Mouse (Mus musculus) R1 (cell line): ENCODE results near the gene Mia2.

Source experiments
- DNase-seq: peaks from one replicate; pipeline ENCODE4 v3.0.0-alpha.2; 2018; ENCODE audit warnings: low read depth, low spot score

Gene Mia2

GRCm38 (mm10) chr12:59162797-59163196 is 67.2 kb downstream of the Mia2 start:
- DNase-seq = no peak

- no peak for DNase-seq
These were observed 68.9 kb downstream of the Mia2 start for GRCm38 (mm10) chr12:59164522-59164921.

DNA sequence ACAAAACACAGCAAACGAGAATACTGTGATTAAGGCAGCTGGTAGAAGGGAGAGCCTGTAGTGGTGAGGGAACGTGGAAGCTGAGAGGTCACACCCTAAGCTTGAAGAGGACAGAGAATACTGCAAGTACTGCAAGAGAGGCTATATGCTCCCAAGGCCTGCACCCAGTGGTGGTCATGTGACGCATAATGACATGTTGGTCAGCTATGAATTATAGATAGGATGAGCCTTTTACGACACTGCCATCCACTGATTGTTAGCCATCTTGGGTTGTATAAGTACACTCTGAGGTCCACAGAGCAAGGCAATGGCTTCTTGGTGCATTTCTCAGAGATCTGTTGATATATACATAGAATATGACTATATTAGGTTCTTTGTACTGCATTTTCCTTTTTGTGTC is 71.0 kb downstream of the Mia2 start:
- DNase-seq = no peak

DNA sequence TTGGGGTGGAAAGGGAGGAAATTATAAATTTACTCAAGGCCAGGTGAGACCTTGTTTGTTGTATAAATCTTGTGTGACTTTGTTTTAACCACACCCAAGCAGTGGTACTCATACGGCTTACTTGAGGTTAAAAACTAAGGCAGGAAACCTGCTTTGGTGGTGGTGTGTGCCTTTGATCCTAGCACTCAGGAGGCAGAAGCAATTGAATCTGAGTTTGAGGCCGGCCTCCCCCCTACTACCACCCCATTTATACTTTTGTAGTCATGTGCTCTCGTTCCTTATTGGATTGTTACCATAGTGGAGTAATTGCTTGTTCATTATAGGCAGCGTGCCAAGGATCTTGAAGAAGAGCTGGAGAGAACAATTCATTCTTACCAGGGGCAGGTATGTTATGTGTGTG is 74.3 kb downstream of the Mia2 start:
- no peak for DNase-seq

GRCm38 (mm10) chr12:59177814-59178213 is 82.2 kb downstream of the Mia2 start:
- DNase-seq = no peak

DNA sequence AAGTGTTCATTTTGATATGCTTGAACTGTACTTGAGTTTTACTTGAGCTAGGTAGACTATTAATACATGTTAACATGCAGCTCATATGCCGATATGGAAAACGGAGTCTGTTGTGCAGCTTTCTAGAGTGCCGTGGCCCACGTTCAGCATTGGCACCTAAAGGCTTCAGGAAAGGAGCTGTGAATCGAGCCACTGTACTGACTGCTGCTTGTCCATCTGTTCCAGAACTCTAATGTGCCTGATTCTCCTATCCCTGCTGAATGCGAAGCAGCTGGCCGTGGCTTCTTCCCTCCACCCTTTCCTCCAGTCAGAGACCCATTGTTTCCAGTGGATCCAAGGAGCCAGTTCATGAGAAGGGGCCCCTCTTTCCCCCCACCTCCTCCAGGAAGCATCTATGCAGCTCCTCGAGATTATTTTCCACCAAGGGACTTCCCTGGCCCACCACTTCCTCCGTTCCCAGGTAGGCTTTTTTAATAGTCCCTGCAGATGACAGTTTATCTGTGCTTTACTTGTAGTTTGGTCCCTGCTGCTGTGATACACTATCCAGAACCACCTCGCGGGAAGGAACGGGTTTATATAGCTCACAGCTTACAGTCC is 92.6 kb downstream of the Mia2 start:
- DNase-seq = no peak

- no peak for DNase-seq
These were observed 98.0 kb downstream of the Mia2 start for GRCm38 (mm10) chr12:59193637-59194036.

DNA sequence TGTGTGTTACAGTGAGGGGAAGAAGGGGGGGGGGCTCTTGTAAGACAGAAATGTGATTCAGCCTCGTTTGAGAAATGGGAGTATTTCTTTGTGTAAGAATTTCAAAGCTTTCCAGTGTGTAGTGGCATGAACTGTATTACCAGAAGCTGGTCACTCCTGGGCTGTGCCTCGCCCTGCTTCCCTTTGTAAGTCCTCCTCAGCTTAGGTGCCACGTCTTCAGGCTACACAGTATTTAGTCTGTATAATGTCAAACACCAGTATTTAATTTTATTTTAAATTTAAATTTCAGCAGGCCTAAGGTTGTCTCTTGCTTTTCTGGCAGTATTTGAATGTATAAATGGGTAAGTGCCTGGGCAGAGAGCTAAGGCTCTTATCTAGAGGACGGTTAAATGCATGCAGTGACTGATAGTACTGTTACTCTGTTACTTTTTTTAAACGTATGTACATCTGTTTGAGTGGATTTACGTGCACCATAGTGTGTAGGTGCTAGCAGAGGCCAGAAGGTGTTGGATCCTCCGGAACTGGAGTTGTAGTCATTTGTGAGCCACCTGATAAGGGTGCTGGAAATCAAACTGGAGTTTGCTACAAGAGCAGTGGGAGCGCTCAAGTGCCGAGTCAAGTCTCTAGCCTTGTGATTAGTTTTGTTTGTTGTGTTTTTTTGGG is 98.9 kb downstream of the Mia2 start:
- no peak for DNase-seq

- DNase-seq = no peak
These were observed 99.5 kb downstream of the Mia2 start for GRCm38 (mm10) chr12:59195065-59195464.

- no peak for DNase-seq
These were observed 100.3 kb downstream of the Mia2 start for GRCm38 (mm10) chr12:59195941-59196340.

GRCm38 (mm10) chr12:59198750-59199149 is 103.2 kb downstream of the Mia2 start:
- peak; percentile 57 for DNase-seq

GRCm38 (mm10) chr12:59199361-59199760 is 103.8 kb downstream of the Mia2 start:
- DNase-seq = peak; percentile 53

DNA sequence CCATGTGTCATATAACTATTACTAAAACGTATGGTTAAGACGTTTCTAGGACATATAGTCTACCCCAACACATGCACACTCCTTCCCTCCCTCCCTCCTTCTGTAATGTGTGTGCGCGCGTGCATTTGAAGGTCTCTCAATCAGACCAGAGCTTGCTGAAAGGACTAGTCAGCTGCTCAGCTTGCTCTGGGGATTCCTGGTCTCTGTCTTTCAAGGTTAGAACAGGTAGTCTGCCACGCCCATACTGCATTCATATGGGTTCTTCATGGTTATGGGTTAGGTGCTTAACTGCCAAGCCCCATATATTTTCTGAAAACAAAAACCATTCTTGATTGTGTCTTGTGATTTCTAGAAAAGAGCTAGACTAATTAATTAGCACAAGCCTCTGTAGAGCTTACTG is 110.0 kb downstream of the Mia2 start:
- DNase-seq = peak; percentile 51

- DNase-seq = no peak
These were observed 110.8 kb downstream of the Mia2 start for GRCm38 (mm10) chr12:59206208-59206999.

- no peak for DNase-seq
These were observed 111.4 kb downstream of the Mia2 start for GRCm38 (mm10) chr12:59207000-59207390.

DNA sequence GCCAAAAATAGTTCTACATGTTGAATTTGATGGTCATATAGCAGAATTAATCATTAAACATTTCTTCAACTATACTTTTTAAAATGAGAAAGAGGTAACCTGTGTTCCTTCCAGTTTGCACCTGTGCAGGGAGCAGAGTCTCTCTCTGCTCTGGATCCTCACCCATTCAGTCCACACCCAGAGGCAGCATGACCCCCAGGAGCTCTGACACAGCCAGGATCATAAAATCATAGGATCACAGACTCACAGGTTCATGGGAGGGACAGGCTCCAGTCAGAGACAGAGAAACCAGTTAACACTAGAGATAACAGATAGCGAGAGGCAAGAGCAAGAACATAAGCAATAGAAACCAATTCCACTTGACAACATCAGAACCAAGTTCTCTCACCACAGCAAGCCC is 112.2 kb downstream of the Mia2 start:
- no peak for DNase-seq

GRCm38 (mm10) chr12:59216176-59216575 is 120.6 kb downstream of the Mia2 start:
- no peak for DNase-seq

DNA sequence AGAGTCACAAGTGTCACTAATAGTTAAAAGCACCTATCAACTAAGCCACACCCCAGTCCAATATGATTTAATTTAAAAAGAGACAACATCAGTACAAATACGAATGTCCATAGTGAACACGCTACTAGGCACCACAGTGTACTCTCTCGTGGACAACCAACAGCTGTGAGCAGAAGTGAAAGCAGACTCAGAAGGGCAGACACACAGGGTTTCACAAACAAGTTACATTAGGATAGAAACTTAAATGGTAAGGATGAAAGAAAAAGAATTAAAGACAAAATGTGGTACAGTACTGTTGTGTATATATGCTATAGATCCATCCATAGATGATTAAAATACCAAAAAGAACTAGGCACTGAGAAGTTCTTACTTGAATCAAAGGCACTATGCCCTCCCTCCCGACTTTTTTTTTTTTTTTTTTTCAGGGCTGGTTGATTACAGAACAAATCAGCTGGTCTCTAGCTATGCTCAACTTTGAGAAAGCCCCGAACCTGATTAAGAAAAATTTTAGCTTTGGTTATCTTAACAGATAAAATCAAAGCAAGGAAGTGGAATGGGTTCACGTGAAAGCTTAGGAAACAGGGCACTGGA is 121.2 kb downstream of the Mia2 start:
- no peak for DNase-seq

GRCm38 (mm10) chr12:59217331-59217730 is 121.7 kb downstream of the Mia2 start:
- peak; percentile 67 for DNase-seq

- peak; percentile 64 for DNase-seq
These were observed 123.2 kb downstream of the Mia2 start for GRCm38 (mm10) chr12:59218640-59219321.

DNA sequence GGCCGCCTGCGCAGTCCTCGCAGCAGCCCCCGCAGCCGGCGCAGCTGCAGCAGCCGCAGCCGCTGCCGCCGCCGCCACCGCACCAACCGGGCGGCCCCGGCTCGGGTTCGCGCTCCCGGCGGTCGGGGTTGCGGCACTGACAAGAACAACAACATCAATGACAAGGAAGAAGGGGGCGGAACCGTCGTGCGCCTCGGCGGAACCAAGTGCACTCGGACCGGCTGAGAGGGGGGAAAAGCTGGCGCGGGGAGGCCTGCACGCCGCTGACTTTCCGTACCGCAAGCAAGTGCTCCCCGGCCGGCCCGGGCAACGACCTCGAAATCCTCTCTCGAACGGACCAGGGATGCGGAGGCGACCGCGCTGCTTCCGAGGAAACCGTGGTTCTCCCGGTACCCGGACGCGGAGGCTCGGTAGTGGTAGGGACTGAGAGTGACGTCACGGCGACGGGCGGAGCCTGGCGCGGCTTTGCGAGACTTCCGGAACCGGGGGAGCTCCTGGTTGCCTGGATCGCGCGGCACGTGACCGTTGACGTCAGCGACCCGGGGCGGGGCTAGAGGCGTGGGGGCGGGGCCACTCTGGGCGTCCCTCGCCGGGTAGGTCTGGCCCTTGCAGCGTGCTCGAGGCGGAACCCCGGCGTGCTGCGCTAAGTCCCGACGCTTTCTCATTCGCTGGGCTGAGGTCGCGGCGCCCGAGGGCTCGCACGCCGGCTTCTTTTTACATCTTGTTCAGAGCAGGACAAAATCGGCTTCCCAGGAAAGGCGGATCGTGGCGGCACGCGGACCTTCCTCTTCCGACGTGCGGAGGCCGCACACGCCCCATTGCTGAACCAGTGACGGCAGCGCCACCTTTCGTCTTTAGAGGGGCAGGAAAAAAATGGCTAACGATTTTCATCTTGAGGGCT is 124.0 kb downstream of the Mia2 start, which contains the start of gene Fbxo33:
Gene Fbxo33, minus strand, starts transcription at position 401 of the 901 bp plus-strand sequence.
- peak; percentile 96 for DNase-seq
